Mouse (Mus musculus) heart, embryonic 14.5 days (tissue): Measurements from ENCODE around the gene Olfr293. TPM values are rescaled to one million over a fixed set of nuclear protein-coding genes. Genes with fewer than 3 reads are reported as not detected.

ENCODE experiments used
- ATAC-seq: fragments of 200-750 bp; cut with Nextera tagmentation; 2 replicates; pipeline ENCODE4 v1.8.0; 2017; ENCODE audit warnings: low read depth, moderate TSS enrichment; ENCODE audit not compliant: insufficient number of reproducible peaks, insufficient read depth, low FRiP score
- H3K27ac ChIP-seq, 2 experiments: fragments of 200-500 bp in 1 of 2; fragments of 300-500 bp in 1 of 2; sonication (generic) in 1 of 2; replicated peaks in 1 of 2; 2 replicates each; pipeline ENCODE4 v1.5.1; 2012 to 2014; ENCODE audit warnings: low read depth in 2 of 2, low read length in 2 of 2, control low read depth in 1 of 2, mild to moderate bottlenecking in 1 of 2, mixed read lengths in 1 of 2; ENCODE audit not compliant: control insufficient read depth in 1 of 2, insufficient read depth in 1 of 2
- H3K27me3 ChIP-seq: fragments of 300-500 bp; sonication (generic); 2 replicates; pipeline ENCODE4 v1.6.1; 2014; ENCODE audit warnings: mild to moderate bottlenecking, low read length, control low read depth; ENCODE audit not compliant: control insufficient read depth, insufficient read depth
- H3K36me3 ChIP-seq: fragments of 300-500 bp; sonication (generic); 2 replicates; pipeline ENCODE4 v1.6.1; 2014; ENCODE audit warnings: mild to moderate bottlenecking, control low read depth, low read length, mixed read lengths; ENCODE audit not compliant: control insufficient read depth, insufficient read depth
- H3K4me1 ChIP-seq, 2 experiments: fragments of 200-500 bp in 1 of 2; fragments of 300-500 bp in 1 of 2; sonication (generic) in 1 of 2; 2 replicates each; pipeline ENCODE4 v1.6.1; 2012 to 2014; ENCODE audit warnings: low read length in 2 of 2, control low read depth in 1 of 2, mixed read lengths in 1 of 2; ENCODE audit not compliant: control insufficient read depth in 2 of 2, insufficient read depth in 2 of 2
- H3K4me2 ChIP-seq: fragments of 300-500 bp; sonication (generic); 2 replicates; pipeline ENCODE4 v1.6.1; 2014; ENCODE audit warnings: mild to moderate bottlenecking, low read length
- H3K4me3 ChIP-seq, 2 experiments: fragments of 200-500 bp in 1 of 2; fragments of 300-500 bp in 1 of 2; sonication (generic) in 1 of 2; 2 replicates each; pipeline ENCODE4 v1.5.1; 2012 to 2014; ENCODE audit warnings: low read length in 2 of 2, mild to moderate bottlenecking in 2 of 2, control low read depth in 1 of 2, low read depth in 1 of 2, moderate library complexity in 1 of 2; ENCODE audit not compliant: control insufficient read depth in 1 of 2, insufficient read depth in 1 of 2
- H3K9ac ChIP-seq: fragments of 300-500 bp; sonication (generic); 2 replicates; pipeline ENCODE4 v1.6.1; 2014; ENCODE audit warnings: mild to moderate bottlenecking, low read length
- H3K9me3 ChIP-seq: fragments of 300-500 bp; sonication (generic); 2 replicates; pipeline ENCODE4 v1.6.1; 2016; ENCODE audit warnings: low read length, control low read depth; ENCODE audit not compliant: control insufficient read depth
- WGBS: fragments of 180-500 bp; shearing (Covaris S2); extraction: QIAGEN DNeasy Blood & Tissue Kit; methylation state at CpG from one replicate; pipeline ENCODE4 v1.1.7; 2014; 5-methylcytosine and 5-hydroxymethylcytosine counted together
- polyA plus RNA-seq: library from polyadenylated mRNA; unstranded; fragments of >200 nt; fragmentation: Nextera tagmentation; extraction: Ambion mirVana; gene quantifications from 2 replicates; pipeline ENCODE4 v1.2.1, GENCODE M21; 2014

Gene Olfr293
- not detected in 2 replicates for polyA plus RNA-seq

GRCm38 (mm10) chr7:86648761-86649160, at the start of gene Olfr293:
TSS of gene Olfr293 (plus strand) at chr7:86649061.
- Histone ChIP-seq H3K4me3 (no peak within 1 kb of the TSS), H3K27me3 (no peaks in the 10 kb centered on the region), H3K9me3 (no peaks in the 10 kb centered on the region), H3K4me2 (no peak within 1 kb of the TSS), H3K27ac (no peak within 1 kb of the TSS), H3K36me3 (no peaks in the 10 kb centered on the region), H3K9ac (no peak within 1 kb of the TSS), H3K4me1 (no peaks in the 10 kb centered on the region)
- ATAC-seq = no peak
- 92% methylated on average over 4 of the region's 4 CpGs for WGBS

DNA sequence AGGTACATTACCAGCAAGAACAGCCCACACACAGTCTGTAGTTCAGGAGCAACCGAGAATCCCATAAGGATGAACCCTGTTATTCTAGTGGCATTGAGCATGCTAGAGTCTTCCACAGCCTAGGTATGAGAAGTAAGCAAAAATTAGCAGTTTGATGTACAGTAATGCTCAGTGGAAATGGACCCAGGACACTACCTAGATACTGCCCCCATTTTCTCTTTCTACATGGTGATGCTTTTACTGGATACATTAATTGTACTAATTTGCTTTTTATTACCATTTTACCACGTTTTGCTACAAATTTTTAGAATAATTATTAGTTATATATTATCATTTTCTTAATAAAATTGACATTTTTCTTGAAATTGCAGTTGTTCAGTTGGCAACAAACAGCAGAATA, 32.3 kb upstream of the Olfr293 start, which contains the start of gene Olfr294:
Gene Olfr294, minus strand, starts transcription at position 101 of the 400 bp plus-strand sequence.
- 48% methylated on average over 2 of the region's 2 CpGs for WGBS
- Histone ChIP-seq H3K9me3 (no peaks in the 10 kb centered on the region), H3K4me3 (no peak within 1 kb of the TSS), H3K4me2 (no peak within 1 kb of the TSS), H3K27ac (no peak within 1 kb of the TSS), H3K36me3 (no peaks in the 10 kb centered on the region), H3K9ac (no peak within 1 kb of the TSS), H3K4me1 (no peaks in the 10 kb centered on the region), H3K27me3 (no peaks in the 10 kb centered on the region)
- no peak for ATAC-seq

- ATAC-seq = no peak
- no peaks in the 10 kb centered on the region for H3K9me3 ChIP-seq
- no peak within 1 kb of the TSS for H3K9ac ChIP-seq
- H3K27ac ChIP-seq = no peak within 1 kb of the TSS
- no peak within 1 kb of the TSS for H3K4me2 ChIP-seq
- H3K4me3 ChIP-seq = no peak within 1 kb of the TSS
- H3K4me1 ChIP-seq = no peaks in the 10 kb centered on the region
- H3K27me3 ChIP-seq = no peaks in the 10 kb centered on the region
- H3K36me3 ChIP-seq = no peaks in the 10 kb centered on the region
Measured at GRCm38 (mm10) chr7:86688030-86688429, 39.2 kb downstream of the Olfr293 start, which contains the start of gene Olfr292. TSS of gene Olfr292 (plus strand) at chr7:86688330.

Other genes with a start within 250 kb of the Olfr293 start
- gene Olfr301, start 245.2 kb upstream of the Olfr293 start, polyA plus RNA-seq = not detected in 2 replicates
- gene Olfr299, start 189.1 kb upstream of the Olfr293 start, polyA plus RNA-seq = not detected in 2 replicates
- gene Olfr298, start 156.6 kb upstream of the Olfr293 start, polyA plus RNA-seq = not detected in 2 replicates
- not detected in 2 replicates for gene Olfr297, start 129.1 kb upstream of the Olfr293 start, polyA plus RNA-seq
- not detected in 2 replicates for gene Olfr295, start 65.2 kb upstream of the Olfr293 start, polyA plus RNA-seq
- gene Olfr294, start 32.4 kb upstream of the Olfr293 start, polyA plus RNA-seq = not detected in 2 replicates
- not detected in 2 replicates for gene Olfr292, start 39.3 kb downstream of the Olfr293 start, polyA plus RNA-seq
- 0.15 TPM in 1 of 2 replicates, not detected in the other for gene Folh1, start 126.9 kb downstream of the Olfr293 start, polyA plus RNA-seq
- gene Vmn2r77, start 146.0 kb downstream of the Olfr293 start, polyA plus RNA-seq = not detected in 2 replicates